Mouse (Mus musculus) MEL (cell line): ENCODE results near the gene Xrcc4. TPM values are rescaled to one million over a fixed set of nuclear protein-coding genes. Genes with fewer than 3 reads are reported as not detected.

Experiments used
- DNase-seq: peaks from one replicate; pipeline ENCODE4 v3.0.0; 2011; ENCODE audit warnings: low read depth, low spot score
- H3K27ac ChIP-seq: 2 replicates; pipeline ENCODE4 v1.5.1; 2012; ENCODE audit warnings: low read depth, mild to moderate bottlenecking, control low read depth, low read length, moderate library complexity; ENCODE audit not compliant: control insufficient read depth
- H3K27me3 ChIP-seq, 2 experiments: fragments of 150-350 bp in 1 of 2; sonication (generic) in 1 of 2; 2 replicates each; pipeline ENCODE4 v1.6.1; 2012; ENCODE audit warnings: low read length in 2 of 2, mild to moderate bottlenecking in 2 of 2, improper control_type of control experiment in 1 of 2, moderate library complexity in 1 of 2; ENCODE audit not compliant: insufficient read depth in 2 of 2, control insufficient read depth in 1 of 2
- H3K36me3 ChIP-seq, 2 experiments: 2 replicates each; pipeline ENCODE4 v1.6.1; 2012 to 2014; ENCODE audit warnings: low read length in 2 of 2, improper control_type of control experiment in 1 of 2, inconsistent platforms in 1 of 2, mild to moderate bottlenecking in 1 of 2; ENCODE audit not compliant: insufficient read depth in 2 of 2, control insufficient read depth in 1 of 2
- H3K4me1 ChIP-seq, 2 experiments: fragments of 150-350 bp in 1 of 2; sonication (generic) in 1 of 2; 2 replicates each; pipeline ENCODE4 v1.6.1; 2012; ENCODE audit warnings: low read length in 2 of 2, improper control_type of control experiment in 1 of 2, mild to moderate bottlenecking in 1 of 2; ENCODE audit not compliant: insufficient read depth in 2 of 2, control insufficient read depth in 1 of 2
- H3K4me3 ChIP-seq, 2 experiments: fragments of 150-350 bp in 1 of 2; sonication (generic) in 1 of 2; 2 replicates each; pipeline ENCODE4 v1.5.1; 2012; ENCODE audit warnings: low read depth in 2 of 2, low read length in 2 of 2, mild to moderate bottlenecking in 2 of 2, moderate library complexity in 2 of 2, control low read depth in 1 of 2, improper control_type of control experiment in 1 of 2; ENCODE audit not compliant: control insufficient read depth in 1 of 2, insufficient read depth in 1 of 2
- H3K79me2 ChIP-seq: 2 replicates; pipeline ENCODE4 v1.6.1; 2012; ENCODE audit warnings: mild to moderate bottlenecking, low read length, moderate library complexity; ENCODE audit not compliant: control insufficient read depth, poor library complexity, insufficient read depth
- H3K9ac ChIP-seq: 2 replicates; pipeline ENCODE4 v1.6.1; 2012; ENCODE audit warnings: low read depth, mild to moderate bottlenecking, control low read depth, low read length, moderate library complexity; ENCODE audit not compliant: control insufficient read depth, poor library complexity, severe bottlenecking
- H3K9me3 ChIP-seq: fragments of 150-350 bp; sonication (generic); replicated peaks from 2 replicates; pipeline ENCODE4 v1.6.1; 2012; ENCODE audit warnings: mild to moderate bottlenecking, low read length, improper control_type of control experiment, moderate library complexity; ENCODE audit not compliant: insufficient read depth
- CHD2 ChIP-seq: IDR thresholded peaks from 2 replicates; pipeline ENCODE4 v1.6.1; 2011; ENCODE audit warnings: low read length, improper control_type of control experiment
- CTCF ChIP-seq, 3 experiments: IDR thresholded peaks in 2 of 3; conservative IDR thresholded peaks in 1 of 3; 2 replicates each; pipeline ENCODE4 v1.5.1; 2011 to 2012; ENCODE audit warnings: low read length in 3 of 3, low read depth in 2 of 3, mild to moderate bottlenecking in 2 of 3, improper control_type of control experiment in 1 of 3, inconsistent platforms in 1 of 3, mixed read lengths in 1 of 3, moderate library complexity in 1 of 3; ENCODE audit not compliant: control insufficient read depth in 1 of 3, insufficient read depth in 1 of 3, poor library complexity in 1 of 3, severe bottlenecking in 1 of 3
- E2F4 ChIP-seq: IDR thresholded peaks from 2 replicates; pipeline ENCODE4 v1.6.1; 2011; ENCODE audit warnings: low read depth, low read length, improper control_type of control experiment, borderline replicate concordance
- ELF1 ChIP-seq: IDR thresholded peaks from 2 replicates; pipeline ENCODE4 v1.6.1; 2014; ENCODE audit warnings: low read depth, mild to moderate bottlenecking, inconsistent platforms, low read length, improper control_type of control experiment, moderate library complexity
- EP300 ChIP-seq, 2 experiments: IDR thresholded peaks; 2 replicates each; pipeline ENCODE4 v1.6.1; 2011; ENCODE audit warnings: improper control_type of control experiment in 2 of 2, low read length in 2 of 2, low read depth in 1 of 2, mild to moderate bottlenecking in 1 of 2
- ETS1 ChIP-seq: IDR thresholded peaks from 2 replicates; pipeline ENCODE4 v1.6.1; 2012; ENCODE audit warnings: low read depth, mild to moderate bottlenecking, inconsistent platforms, low read length, improper control_type of control experiment, moderate library complexity
- GABPA ChIP-seq: IDR thresholded peaks from 2 replicates; pipeline ENCODE4 v1.6.1; 2012; ENCODE audit warnings: low read depth, mild to moderate bottlenecking, inconsistent platforms, low read length, improper control_type of control experiment, moderate library complexity
- GATA1 ChIP-seq: IDR thresholded peaks from 2 replicates; pipeline ENCODE4 v1.6.1; 2011; ENCODE audit warnings: low read depth, low read length, improper control_type of control experiment
- HCFC1 ChIP-seq: IDR thresholded peaks from 2 replicates; pipeline ENCODE4 v1.6.1; 2012; ENCODE audit warnings: low read depth, mild to moderate bottlenecking, inconsistent platforms, low read length, improper control_type of control experiment, moderate library complexity
- MAFK ChIP-seq: IDR thresholded peaks from 2 replicates; pipeline ENCODE4 v1.6.1; 2011; ENCODE audit warnings: low read depth, mild to moderate bottlenecking, low read length, improper control_type of control experiment, borderline replicate concordance
- MAX ChIP-seq: IDR thresholded peaks from 2 replicates; pipeline ENCODE4 v1.6.1; 2011; ENCODE audit warnings: low read length, improper control_type of control experiment
- MAZ ChIP-seq: IDR thresholded peaks from 2 replicates; pipeline ENCODE4 v1.6.1; 2012; ENCODE audit warnings: low read depth, mild to moderate bottlenecking, inconsistent platforms, low read length, improper control_type of control experiment
- MEF2A ChIP-seq: IDR thresholded peaks from 2 replicates; pipeline ENCODE4 v1.6.1; 2014; ENCODE audit warnings: low read depth, mild to moderate bottlenecking, inconsistent platforms, low read length, improper control_type of control experiment; ENCODE audit not compliant: poor library complexity, insufficient replicate concordance, severe bottlenecking; ENCODE audit errors: extremely low read depth
- MXI1 ChIP-seq: IDR thresholded peaks from 2 replicates; pipeline ENCODE4 v1.6.1; 2011; ENCODE audit warnings: mild to moderate bottlenecking, low read depth, low read length, improper control_type of control experiment
- MYB ChIP-seq: IDR thresholded peaks from 2 replicates; pipeline ENCODE4 v1.6.1; 2011; ENCODE audit warnings: mild to moderate bottlenecking, low read depth, low read length, improper control_type of control experiment
- MYC ChIP-seq: IDR thresholded peaks from 2 replicates; pipeline ENCODE4 v1.6.1; 2011; ENCODE audit warnings: low read depth, mild to moderate bottlenecking, low read length, improper control_type of control experiment, moderate library complexity
- NRF1 ChIP-seq: IDR thresholded peaks from 2 replicates; pipeline ENCODE4 v1.6.1; 2014; ENCODE audit warnings: low read depth, mild to moderate bottlenecking, inconsistent platforms, low read length, improper control_type of control experiment, moderate library complexity; ENCODE audit not compliant: poor library complexity, insufficient read depth, severe bottlenecking
- RAD21 ChIP-seq: IDR thresholded peaks from 2 replicates; pipeline ENCODE4 v1.6.1; 2011; ENCODE audit warnings: mild to moderate bottlenecking, low read depth, low read length, improper control_type of control experiment
- RCOR1 ChIP-seq: IDR thresholded peaks from 2 replicates; pipeline ENCODE4 v1.6.1; 2012; ENCODE audit warnings: low read depth, mild to moderate bottlenecking, inconsistent platforms, low read length, improper control_type of control experiment
- SIN3A ChIP-seq: IDR thresholded peaks from 2 replicates; pipeline ENCODE4 v1.6.1; 2012; ENCODE audit warnings: low read length, improper control_type of control experiment, inconsistent platforms
- TAL1 ChIP-seq: IDR thresholded peaks from 2 replicates; pipeline ENCODE4 v1.6.1; 2012; ENCODE audit warnings: mild to moderate bottlenecking, inconsistent platforms, low read length, moderate library complexity, mixed read lengths
- TBP ChIP-seq: IDR thresholded peaks from 2 replicates; pipeline ENCODE4 v1.8.0; 2011; ENCODE audit warnings: low read depth, low read length, improper control_type of control experiment
- TCF12 ChIP-seq: IDR thresholded peaks from 2 replicates; pipeline ENCODE4 v1.6.1; 2014; ENCODE audit warnings: low read depth, mild to moderate bottlenecking, inconsistent platforms, low read length, improper control_type of control experiment, moderate library complexity
- USF1 ChIP-seq: IDR thresholded peaks from 2 replicates; pipeline ENCODE4 v1.6.1; 2014; ENCODE audit warnings: low read depth, mild to moderate bottlenecking, inconsistent platforms, low read length, improper control_type of control experiment, moderate library complexity
- USF2 ChIP-seq, 2 experiments: IDR thresholded peaks; 2 replicates each; pipeline ENCODE4 v1.6.1; 2011 to 2012; ENCODE audit warnings: improper control_type of control experiment in 2 of 2, low read length in 2 of 2, borderline replicate concordance in 1 of 2, inconsistent platforms in 1 of 2, low read depth in 1 of 2, mild to moderate bottlenecking in 1 of 2; ENCODE audit not compliant: insufficient read depth in 1 of 2
- ZC3H11A ChIP-seq: IDR thresholded peaks from 2 replicates; pipeline ENCODE4 v1.6.1; 2012; ENCODE audit warnings: low read depth, mild to moderate bottlenecking, inconsistent platforms, low read length, improper control_type of control experiment
- ZKSCAN1 ChIP-seq: IDR thresholded peaks from 2 replicates; pipeline ENCODE4 v1.6.1; 2012; ENCODE audit warnings: low read depth, mild to moderate bottlenecking, inconsistent platforms, low read length, improper control_type of control experiment, moderate library complexity
- ZMIZ1 ChIP-seq: IDR thresholded peaks from 2 replicates; pipeline ENCODE4 v1.6.1; 2012; ENCODE audit warnings: low read depth, mild to moderate bottlenecking, inconsistent platforms, low read length, improper control_type of control experiment, moderate library complexity
- ZNF384 ChIP-seq: IDR thresholded peaks from 2 replicates; pipeline ENCODE4 v1.6.1; 2012; ENCODE audit warnings: low read depth, mild to moderate bottlenecking, inconsistent platforms, low read length, improper control_type of control experiment
- polyA plus RNA-seq, 2 experiments: library from polyadenylated mRNA; stranded (reverse) in 1 of 2; unstranded in 1 of 2; fragments of >175 nt in 1 of 2; fragments of >200 nt in 1 of 2; gene quantifications; 2 replicates each; pipeline versions ENCODE4 v1.2.1 to v1.2.4; 2012; ENCODE audit warnings: low replicate concordance in 2 of 2, low read depth in 1 of 2; ENCODE audit not compliant: insufficient read length in 2 of 2, insufficient read depth in 1 of 2, missing spikeins in 1 of 2
- total RNA-seq: library from RNA; depleted of rRNA; stranded (reverse); fragments of 300-350 nt; gene quantifications from 2 replicates; pipeline ENCODE4 v1.2.3, GENCODE M21; 2012

Xrcc4 gene
- total and polyA plus RNA-seq, 3 experiments: 6.6 to 7.7 TPM; not detected in 1

- peak; percentile 66 for DNase-seq
- Histone ChIP-seq H3K36me3 (peaks cover 0 to 13% of the 10 kb centered on the region in 2 experiments; a peak in 2 of 4 replicates), H3K9ac (peak overlapping the region; percentile 35), H3K4me1 (peaks cover 6 to 14% of the 10 kb centered on the region in 2 experiments), H3K79me2 (no peaks in the 10 kb centered on the region), H3K4me3 (no peak overlapping the region), H3K27ac (peak overlapping the region; percentile 78), H3K9me3 (no peaks in the 10 kb centered on the region), H3K27me3 (no peaks in the 10 kb centered on the region)
- TF ChIP-seq E2F4 (no peak), ZKSCAN1 (no peak), GATA1 (peak; percentile 56; the same call in 1 of the 2 replicates), RCOR1 (0 out of 2 replicates have a peak, but pooled peaks have one; percentile 11), EP300 (IDR thresholded peaks at IDR 0.05; ENCODE audit: low read depth in 1 of 2, low read length in 2 of 2) (peak; percentile 22 to 24; a peak in 2 of 4 replicates), USF2 (IDR thresholded peaks at IDR 0.05; ENCODE audit: borderline replicate concordance in 1 of 2, insufficient read depth in 1 of 2, low read depth in 1 of 2, low read length in 2 of 2) (no peak), NRF1 (no peak), TBP (no peak), CTCF (IDR thresholded peaks at IDR 0.05 in 2 of 3, conservative IDR thresholded peaks at IDR 0.05 in 1 of 3; ENCODE audit: control insufficient read depth in 1 of 3, insufficient read depth in 1 of 3, low read depth in 2 of 3, low read length in 3 of 3, poor library complexity in 1 of 3, severe bottlenecking in 1 of 3) (no peak)
Observed at GRCm38 (mm10) chr13:89890159-89890558, 199.2 kb downstream of the Xrcc4 start.

- peak; percentile 95 for DNase-seq
- Histone ChIP-seq H3K79me2 (no peaks in the 10 kb centered on the region), H3K4me3 (no peak overlapping the region), H3K4me1 (peaks cover 6 to 14% of the 10 kb centered on the region in 2 experiments), H3K9me3 (no peaks in the 10 kb centered on the region), H3K36me3 (peaks cover 0 to 13% of the 10 kb centered on the region in 2 experiments; a peak in 2 of 4 replicates), H3K27ac (peak overlapping the region; percentile 41; the same call in 1 of the 2 replicates), H3K9ac (no peak overlapping the region), H3K27me3 (no peaks in the 10 kb centered on the region)
- TF ChIP-seq ZMIZ1 (no peak), RCOR1 (peak; percentile 97), MEF2A (no peak), GABPA (no peak), MAZ (peak; percentile 41; the same call in 1 of the 2 replicates), CTCF (IDR thresholded peaks at IDR 0.05 in 2 of 3, conservative IDR thresholded peaks at IDR 0.05 in 1 of 3; ENCODE audit: control insufficient read depth in 1 of 3, insufficient read depth in 1 of 3, low read depth in 2 of 3, low read length in 3 of 3, poor library complexity in 1 of 3, severe bottlenecking in 1 of 3) (no peak), HCFC1 (no peak), ZNF384 (no peak), RAD21 (no peak), USF1 (no peak), TAL1 (peak; percentile 98), TCF12 (peak; percentile 94), ETS1 (peak; percentile 95), MYB (peak; percentile 62; the same call in 1 of the 2 replicates), MXI1 (no peak; the same call in 1 of the 2 replicates), ZC3H11A (no peak), EP300 (IDR thresholded peaks at IDR 0.05; ENCODE audit: low read depth in 1 of 2, low read length in 2 of 2) (peak; percentile 97 to 100), MYC (0 out of 2 replicates have a peak, but pooled peaks have one; percentile 41), GATA1 (peak; percentile 98), NRF1 (no peak), ELF1 (no peak), SIN3A (peak; percentile 73), ZKSCAN1 (no peak), MAFK (peak; percentile 71; the same call in 1 of the 2 replicates), CHD2 (peak; percentile 61), MAX (peak; percentile 42; the same call in 1 of the 2 replicates), TBP (no peak)
Observed at GRCm38 (mm10) chr13:89889074-89889473, 200.3 kb downstream of the Xrcc4 start.
